Mouse (Mus musculus): ENCODE measurements around the gene Ccdc88c. TPM values are rescaled to one million over a fixed set of nuclear protein-coding genes. Genes with fewer than 3 reads are reported as not detected.

The Ccdc88c gene
- polyA plus RNA-seq, 1 experiment from 2014 or later = 13.3 TPM

DNA sequence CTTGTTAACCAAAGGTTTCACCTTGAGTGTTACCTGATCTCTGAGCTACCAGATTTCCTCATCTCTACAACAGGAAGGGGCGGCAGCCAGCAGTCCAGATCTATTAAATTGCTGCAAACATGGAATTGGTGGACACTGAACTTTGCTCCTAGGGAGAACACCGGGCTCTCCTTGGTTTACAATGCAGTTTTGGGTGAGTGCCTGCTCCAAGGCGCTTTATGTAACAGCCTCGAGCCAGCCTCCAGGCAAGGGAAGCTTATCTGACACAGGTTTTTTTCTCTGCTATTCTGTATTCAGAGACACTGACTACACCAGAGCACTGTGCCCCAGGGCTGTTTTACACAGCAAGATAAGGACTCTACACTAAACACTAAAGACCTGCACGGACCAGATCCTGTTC, 94.1 kb downstream of the Ccdc88c start:
- H3K36me3 ChIP-seq (ENCODE audit: control insufficient read depth, insufficient read depth, low read length) = no peaks in the 10 kb centered on the region; the same call in none of the 2 replicates
- no peak overlapping the region for H3K4me3 ChIP-seq (ENCODE audit: low read depth, low read length)
- H3K9ac ChIP-seq (replicated peaks; ENCODE audit: low read depth, low read length) = no peak overlapping the region
- H3K4me2 ChIP-seq (replicated peaks; ENCODE audit: low read depth, low read length) = no peak overlapping the region
- H3K9me3 ChIP-seq (ENCODE audit: control insufficient read depth, low read depth, low read length) = no peaks in the 10 kb centered on the region
- WGBS = 90% methylated on average over 5 of the region's 5 CpGs
- no peak for ATAC-seq (ENCODE audit: insufficient number of reproducible peaks, insufficient read depth, low FRiP score, low read depth)
- H3K27ac ChIP-seq (ENCODE audit: low read length) = no peak overlapping the region
- H3K4me1 ChIP-seq (ENCODE audit: control insufficient read depth, insufficient read depth, low read length) = 0 out of 2 replicates have a peak, but pooled peaks cover 3% of the 10 kb centered on the region
- no peaks in the 10 kb centered on the region for H3K27me3 ChIP-seq (ENCODE audit: control insufficient read depth, insufficient read depth, low read length)

DNA sequence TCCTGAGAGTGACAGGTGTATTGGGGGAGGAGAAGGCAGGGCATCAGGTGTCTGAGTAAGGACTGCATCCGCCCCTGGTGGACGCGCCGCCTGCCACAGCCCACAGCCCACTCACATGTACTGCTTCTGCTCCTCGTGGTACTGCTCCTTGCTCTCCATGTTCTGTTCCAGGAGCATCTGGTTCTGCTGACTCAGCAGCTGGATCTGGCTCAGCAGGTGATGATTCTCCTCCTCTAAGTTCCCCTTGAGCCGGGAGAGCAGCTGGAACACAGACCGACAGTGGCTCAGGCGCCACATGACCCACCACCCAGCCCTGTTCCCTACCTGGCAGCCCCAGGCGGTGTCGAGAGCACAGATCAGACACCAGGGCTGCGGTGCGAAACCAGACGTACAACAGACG, 97.2 kb downstream of the Ccdc88c start:
- WGBS = 95% methylated on average over 14 of the region's 14 CpGs
- ATAC-seq (ENCODE audit: insufficient number of reproducible peaks, insufficient read depth, low FRiP score, low read depth) = no peak
- no peaks in the 10 kb centered on the region; the same call in none of the 2 replicates for H3K36me3 ChIP-seq (ENCODE audit: control insufficient read depth, insufficient read depth, low read length)
- no peak overlapping the region for H3K9ac ChIP-seq (replicated peaks; ENCODE audit: low read depth, low read length)
- no peaks in the 10 kb centered on the region for H3K4me1 ChIP-seq (ENCODE audit: control insufficient read depth, insufficient read depth, low read length)
- no peaks in the 10 kb centered on the region for H3K9me3 ChIP-seq (ENCODE audit: control insufficient read depth, low read depth, low read length)
- H3K27ac ChIP-seq (ENCODE audit: low read length) = no peak overlapping the region
- no peaks in the 10 kb centered on the region for H3K27me3 ChIP-seq (ENCODE audit: control insufficient read depth, insufficient read depth, low read length)
- H3K4me2 ChIP-seq (replicated peaks; ENCODE audit: low read depth, low read length) = no peak overlapping the region
- no peak overlapping the region for H3K4me3 ChIP-seq (ENCODE audit: low read depth, low read length)

DNA sequence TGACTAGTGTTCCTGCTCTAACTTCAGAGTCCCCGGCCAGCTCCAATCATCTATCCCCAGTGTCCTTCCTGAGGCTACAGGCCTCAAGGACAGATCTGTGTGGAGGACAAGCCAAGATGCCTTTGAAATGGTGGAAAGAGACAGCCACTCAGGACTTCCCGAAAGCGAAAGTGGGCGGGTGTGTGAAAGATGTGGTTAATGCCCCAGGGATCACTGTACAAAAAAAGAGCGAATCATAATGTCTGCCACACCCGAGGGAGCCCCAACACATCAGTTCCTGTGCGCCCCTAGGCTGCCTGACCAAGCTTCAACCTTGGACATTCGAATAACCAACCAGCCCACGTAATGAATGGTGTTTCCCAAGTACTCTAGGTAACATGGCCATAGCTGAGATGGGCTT, 100.6 kb downstream of the Ccdc88c start:
- H3K4me1 ChIP-seq (ENCODE audit: control insufficient read depth, insufficient read depth, low read length) = no peaks in the 10 kb centered on the region
- ATAC-seq (ENCODE audit: insufficient number of reproducible peaks, insufficient read depth, low FRiP score, low read depth) = no peak
- H3K4me2 ChIP-seq (replicated peaks; ENCODE audit: low read depth, low read length) = no peak overlapping the region
- H3K36me3 ChIP-seq (ENCODE audit: control insufficient read depth, insufficient read depth, low read length) = no peaks in the 10 kb centered on the region; the same call in none of the 2 replicates
- H3K27me3 ChIP-seq (ENCODE audit: control insufficient read depth, insufficient read depth, low read length) = no peaks in the 10 kb centered on the region
- no peak overlapping the region for H3K27ac ChIP-seq (ENCODE audit: low read length)
- no peak overlapping the region for H3K9ac ChIP-seq (replicated peaks; ENCODE audit: low read depth, low read length)
- H3K4me3 ChIP-seq (ENCODE audit: low read depth, low read length) = no peak overlapping the region
- WGBS = 89% methylated on average over 9 of the region's 9 CpGs
- no peaks in the 10 kb centered on the region for H3K9me3 ChIP-seq (ENCODE audit: control insufficient read depth, low read depth, low read length)

DNA sequence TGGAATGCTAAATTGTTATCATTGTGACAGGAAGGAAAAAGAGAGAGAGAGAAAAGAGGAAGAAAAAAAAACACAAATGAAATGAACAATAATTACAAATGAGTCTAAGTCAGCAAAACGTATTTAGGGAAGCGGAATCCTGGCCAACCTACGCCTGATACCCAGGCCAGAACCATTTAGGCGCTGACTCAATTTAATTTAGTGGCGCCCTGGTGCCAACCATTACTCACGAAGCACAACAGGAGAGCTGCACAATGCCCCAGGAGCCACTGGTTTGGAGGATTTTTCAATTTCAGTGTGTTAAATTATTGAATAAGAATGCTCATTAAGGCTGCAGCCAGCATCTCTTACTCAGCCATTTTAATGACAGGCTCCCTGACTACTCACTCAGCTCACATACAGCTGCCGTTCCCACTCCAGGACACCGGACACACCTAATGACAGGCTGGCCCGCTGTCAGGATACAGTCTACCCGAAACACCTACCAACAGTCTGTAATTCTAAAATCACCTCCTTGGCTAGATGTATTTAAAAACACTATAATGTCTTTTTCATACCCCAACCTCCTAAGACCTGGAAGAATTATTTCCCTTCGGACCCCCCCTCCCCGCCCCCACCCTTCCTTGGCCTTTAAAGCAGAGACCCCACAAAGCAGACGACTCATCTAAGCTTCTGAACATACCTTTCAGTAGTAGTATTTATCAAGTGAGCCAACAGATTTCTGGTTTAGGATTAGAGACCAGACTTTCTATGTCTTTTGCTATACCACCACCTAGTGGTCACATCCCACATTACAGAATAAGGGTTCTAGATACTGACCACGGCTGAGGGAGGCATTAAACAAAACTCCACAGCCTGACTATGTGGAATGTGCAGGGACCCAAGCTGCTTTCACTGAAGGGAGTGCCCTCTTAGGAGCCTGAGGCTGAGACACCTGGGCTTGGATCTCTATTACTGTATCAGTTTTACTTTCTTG, 102.9 kb downstream of the Ccdc88c start:
- 72% methylated on average over 14 of the region's 14 CpGs for WGBS
- Histone ChIP-seq H3K4me2 (replicated peaks; ENCODE audit: low read depth, low read length) (no peak overlapping the region), H3K27me3 (ENCODE audit: control insufficient read depth, insufficient read depth, low read length) (no peaks in the 10 kb centered on the region), H3K4me3 (ENCODE audit: low read depth, low read length) (no peak overlapping the region), H3K9ac (replicated peaks; ENCODE audit: low read depth, low read length) (no peak overlapping the region), H3K36me3 (ENCODE audit: control insufficient read depth, insufficient read depth, low read length) (no peaks in the 10 kb centered on the region; the same call in none of the 2 replicates), H3K9me3 (ENCODE audit: control insufficient read depth, low read depth, low read length) (no peaks in the 10 kb centered on the region), H3K4me1 (ENCODE audit: control insufficient read depth, insufficient read depth, low read length) (no peaks in the 10 kb centered on the region), H3K27ac (ENCODE audit: low read length) (no peak overlapping the region)
- ATAC-seq (ENCODE audit: insufficient number of reproducible peaks, insufficient read depth, low FRiP score, low read depth) = 0 out of 2 replicates have a peak, but pooled peaks have one; percentile 29

DNA sequence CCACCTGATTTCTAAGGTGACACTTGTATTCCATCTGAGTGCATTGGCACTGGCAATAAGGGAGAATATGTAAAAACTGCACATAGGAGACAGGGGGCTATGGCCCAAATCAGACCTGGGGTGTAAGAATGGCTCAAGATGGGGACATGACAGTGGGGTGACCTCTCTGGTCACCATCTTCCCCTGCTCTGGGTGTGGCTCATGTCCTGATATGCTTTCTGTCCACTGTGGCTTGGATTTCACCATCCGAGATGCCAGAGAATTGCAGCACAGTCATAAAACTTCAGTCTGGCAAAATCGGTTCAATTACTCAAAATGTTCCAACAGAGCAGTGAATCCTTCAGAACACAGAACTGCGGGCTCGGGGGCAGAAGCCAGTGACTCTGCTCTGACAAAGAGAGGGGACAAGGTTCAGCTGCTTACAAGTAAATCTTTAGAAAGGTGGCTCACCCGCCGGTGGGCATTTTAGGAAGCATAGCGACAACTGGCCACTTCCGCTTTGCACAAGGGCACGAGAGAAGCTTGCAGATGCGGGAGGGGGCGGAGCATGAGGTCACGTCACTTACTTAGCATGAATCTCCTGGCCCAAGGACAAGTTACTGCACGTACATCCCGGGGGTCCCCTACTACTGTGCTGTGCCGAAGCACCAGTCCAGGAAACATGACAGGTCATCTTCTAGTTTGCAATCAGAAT, 104.1 kb downstream of the Ccdc88c start:
- WGBS = 84% methylated on average over 15 of the region's 15 CpGs
- H3K4me3 ChIP-seq (ENCODE audit: low read depth, low read length) = no peak overlapping the region
- H3K9ac ChIP-seq (replicated peaks; ENCODE audit: low read depth, low read length) = no peak overlapping the region
- ATAC-seq (ENCODE audit: insufficient number of reproducible peaks, insufficient read depth, low FRiP score, low read depth) = no peak
- H3K27ac ChIP-seq (ENCODE audit: low read length) = no peak overlapping the region
- H3K27me3 ChIP-seq (ENCODE audit: control insufficient read depth, insufficient read depth, low read length) = no peaks in the 10 kb centered on the region
- no peaks in the 10 kb centered on the region for H3K9me3 ChIP-seq (ENCODE audit: control insufficient read depth, low read depth, low read length)
- no peak overlapping the region for H3K4me2 ChIP-seq (replicated peaks; ENCODE audit: low read depth, low read length)
- H3K36me3 ChIP-seq (ENCODE audit: control insufficient read depth, insufficient read depth, low read length) = no peaks in the 10 kb centered on the region; the same call in none of the 2 replicates
- no peaks in the 10 kb centered on the region for H3K4me1 ChIP-seq (ENCODE audit: control insufficient read depth, insufficient read depth, low read length)

DNA sequence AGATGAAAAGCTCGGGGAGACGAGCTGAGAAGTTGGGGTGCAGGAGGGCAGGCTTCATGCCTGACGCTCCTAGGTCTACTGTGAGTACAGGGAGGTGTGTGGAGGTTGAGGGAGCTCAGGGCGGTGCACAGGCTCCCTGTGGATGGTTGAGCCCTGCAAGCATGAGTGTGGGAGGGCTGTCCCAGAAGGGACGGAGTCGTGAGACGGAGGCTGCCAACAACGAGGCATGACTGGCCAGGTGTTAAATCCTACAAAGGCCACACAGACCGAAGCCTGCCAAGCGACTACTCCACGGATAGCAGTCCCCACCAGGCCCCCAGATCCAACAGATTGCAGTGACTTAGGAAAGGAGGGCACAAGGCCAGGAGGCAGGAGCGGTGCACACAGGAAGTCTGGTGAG, 118.1 kb downstream of the Ccdc88c start:
- no peak overlapping the region for H3K4me2 ChIP-seq (replicated peaks; ENCODE audit: low read depth, low read length)
- no peaks in the 10 kb centered on the region; the same call in 1 of the 2 replicates for H3K36me3 ChIP-seq (ENCODE audit: control insufficient read depth, insufficient read depth, low read length)
- no peak overlapping the region for H3K4me3 ChIP-seq (ENCODE audit: low read depth, low read length)
- no peaks in the 10 kb centered on the region for H3K9me3 ChIP-seq (ENCODE audit: control insufficient read depth, low read depth, low read length)
- no peak overlapping the region for H3K27ac ChIP-seq (ENCODE audit: low read length)
- 0 out of 2 replicates have a peak, but pooled peaks cover 7% of the 10 kb centered on the region for H3K4me1 ChIP-seq (ENCODE audit: control insufficient read depth, insufficient read depth, low read length)
- H3K27me3 ChIP-seq (ENCODE audit: control insufficient read depth, insufficient read depth, low read length) = peaks cover 5% of the 10 kb centered on the region; the same call in 1 of the 2 replicates
- no peak for ATAC-seq (ENCODE audit: insufficient number of reproducible peaks, insufficient read depth, low FRiP score, low read depth)
- 78% methylated on average over 12 of the region's 12 CpGs for WGBS
- no peak overlapping the region for H3K9ac ChIP-seq (replicated peaks; ENCODE audit: low read depth, low read length)

DNA sequence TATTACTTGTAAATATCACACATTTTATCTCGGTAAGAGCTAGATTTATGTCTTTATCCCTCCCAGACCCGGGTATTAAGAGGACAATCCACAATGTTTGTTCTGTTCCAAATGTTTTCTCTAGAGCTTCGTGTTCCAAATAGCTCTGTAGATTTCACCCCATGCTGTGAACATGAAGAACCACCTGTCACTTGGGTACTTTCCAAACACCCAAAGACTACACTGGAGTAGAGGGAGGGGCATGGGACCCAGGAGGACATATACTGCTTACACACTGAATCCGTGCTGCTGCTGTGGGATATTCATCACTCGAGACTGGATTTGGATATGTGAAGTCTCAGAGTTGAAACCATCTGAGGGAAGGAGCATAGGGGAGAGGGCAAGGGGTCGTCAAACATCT, 119.1 kb downstream of the Ccdc88c start:
- Histone ChIP-seq H3K4me3 (ENCODE audit: low read depth, low read length) (no peak overlapping the region), H3K4me2 (replicated peaks; ENCODE audit: low read depth, low read length) (no peak overlapping the region), H3K9ac (replicated peaks; ENCODE audit: low read depth, low read length) (no peak overlapping the region), H3K27ac (ENCODE audit: low read length) (no peak overlapping the region), H3K4me1 (ENCODE audit: control insufficient read depth, insufficient read depth, low read length) (0 out of 2 replicates have a peak, but pooled peaks cover 7% of the 10 kb centered on the region), H3K9me3 (ENCODE audit: control insufficient read depth, low read depth, low read length) (no peaks in the 10 kb centered on the region), H3K27me3 (ENCODE audit: control insufficient read depth, insufficient read depth, low read length) (peaks cover 5% of the 10 kb centered on the region; the same call in 1 of the 2 replicates), H3K36me3 (ENCODE audit: control insufficient read depth, insufficient read depth, low read length) (no peaks in the 10 kb centered on the region; the same call in 1 of the 2 replicates)
- no peak for ATAC-seq (ENCODE audit: insufficient number of reproducible peaks, insufficient read depth, low FRiP score, low read depth)
- 49% methylated on average over 6 of the region's 6 CpGs for WGBS

DNA sequence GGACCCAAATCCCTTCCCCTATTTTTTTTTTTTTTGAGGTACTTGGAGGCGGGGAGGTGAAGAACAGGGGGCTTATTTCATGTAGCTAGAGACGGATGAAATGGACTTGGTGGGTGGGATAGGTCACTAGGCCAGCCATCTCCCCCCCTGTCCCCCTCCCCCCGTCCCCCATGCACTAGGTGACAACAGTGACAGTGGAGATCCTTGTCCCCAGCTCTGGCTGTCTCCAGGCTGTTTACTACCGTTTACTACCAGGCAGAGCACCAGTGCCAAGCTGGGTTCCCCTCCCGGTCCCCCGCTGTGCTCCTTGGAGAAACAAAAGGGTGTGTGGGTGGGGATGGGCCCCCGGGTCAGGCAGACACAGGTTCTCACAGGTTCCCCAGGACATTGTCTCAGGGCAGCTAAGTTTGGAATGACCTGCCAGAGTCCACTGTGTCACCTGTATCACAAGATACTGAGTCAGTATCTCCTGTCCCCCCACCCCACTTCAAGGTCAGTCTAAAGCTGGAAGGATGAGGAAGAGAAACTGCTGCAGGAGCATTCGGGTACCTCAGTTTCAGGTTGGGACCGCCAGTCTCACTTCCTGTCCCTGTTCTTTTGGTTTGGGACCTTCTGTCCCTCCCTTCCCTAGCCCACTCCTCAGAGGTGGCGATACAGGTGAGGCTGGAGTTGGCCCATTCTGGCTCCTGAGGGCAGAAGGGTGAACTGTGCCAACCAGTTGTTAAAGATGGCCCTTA, 120.4 kb downstream of the Ccdc88c start:
- ATAC-seq (ENCODE audit: insufficient number of reproducible peaks, insufficient read depth, low FRiP score, low read depth) = no peak
- Histone ChIP-seq H3K9me3 (ENCODE audit: control insufficient read depth, low read depth, low read length) (no peaks in the 10 kb centered on the region), H3K36me3 (ENCODE audit: control insufficient read depth, insufficient read depth, low read length) (no peaks in the 10 kb centered on the region; the same call in 1 of the 2 replicates), H3K9ac (replicated peaks; ENCODE audit: low read depth, low read length) (peak overlapping the region; percentile 36; the same call in 1 of the 2 replicates), H3K4me1 (ENCODE audit: control insufficient read depth, insufficient read depth, low read length) (0 out of 2 replicates have a peak, but pooled peaks cover 7% of the 10 kb centered on the region), H3K4me2 (replicated peaks; ENCODE audit: low read depth, low read length) (peak overlapping the region; percentile 89), H3K27ac (ENCODE audit: low read length) (no peak overlapping the region), H3K4me3 (ENCODE audit: low read depth, low read length) (peak overlapping the region; percentile 35), H3K27me3 (ENCODE audit: control insufficient read depth, insufficient read depth, low read length) (peaks cover 5% of the 10 kb centered on the region; the same call in 1 of the 2 replicates)
- 26% methylated on average over 10 of the region's 10 CpGs for WGBS
